Mouse (Mus musculus): Measurements from ENCODE around the gene Arhgef28. TPM values are rescaled to one million over a fixed set of nuclear protein-coding genes. Genes with fewer than 3 reads are reported as not detected.
A peak's percentile ranks its signal among the peaks of the same experiment; 100 is the strongest.

Gene Arhgef28
- polyA plus RNA-seq, 1 experiment from 2014 or later, result 26.1 TPM

- Histone ChIP-seq H3K4me1 (replicated peaks; ENCODE audit: control insufficient read depth, insufficient read depth, low read length) (peaks cover 15% of the 10 kb centered on the region; the same call in 1 of the 2 replicates), H3K9me3 (ENCODE audit: control insufficient read depth, low read length) (no peaks in the 10 kb centered on the region), H3K9ac (no peak overlapping the region), H3K4me3 (replicated peaks; ENCODE audit: low read length) (no peak overlapping the region), H3K27me3 (ENCODE audit: control insufficient read depth, insufficient read depth, low read length) (no peaks in the 10 kb centered on the region), H3K27ac (no peak overlapping the region), H3K4me2 (replicated peaks) (no peak overlapping the region), H3K36me3 (replicated peaks; ENCODE audit: control insufficient read depth, insufficient read depth) (no peaks in the 10 kb centered on the region)
- WGBS, result 92% methylated on average over 5 of the region's 5 CpGs
- DNase-seq (ENCODE audit: low spot score) (no peak), ATAC-seq (ENCODE audit: low FRiP score) (no peak)
These were observed 283.2 kb downstream of the Arhgef28 start for GRCm38 (mm10) chr13:97923009-97923408.

GRCm38 (mm10) chr13:97919590-97919989 is 286.6 kb downstream of the Arhgef28 start:
- no peaks in the 10 kb centered on the region for H3K9me3 ChIP-seq (ENCODE audit: control insufficient read depth, low read length)
- 28% methylated on average over 8 of the region's 8 CpGs for WGBS
- no peaks in the 10 kb centered on the region for H3K27me3 ChIP-seq (ENCODE audit: control insufficient read depth, insufficient read depth, low read length)
- ATAC-seq (ENCODE audit: low FRiP score), result no peak
- H3K9ac ChIP-seq, result no peak overlapping the region
- H3K4me3 ChIP-seq (replicated peaks; ENCODE audit: low read length), result no peak overlapping the region
- peak overlapping the region; percentile 43; the same call in 1 of the 2 replicates for H3K27ac ChIP-seq
- H3K4me2 ChIP-seq (replicated peaks), result no peak overlapping the region
- no peak for DNase-seq (ENCODE audit: low spot score)
- no peaks in the 10 kb centered on the region for H3K36me3 ChIP-seq (replicated peaks; ENCODE audit: control insufficient read depth, insufficient read depth)
- H3K4me1 ChIP-seq (replicated peaks; ENCODE audit: control insufficient read depth, insufficient read depth, low read length), result peaks cover 15% of the 10 kb centered on the region; the same call in 1 of the 2 replicates

GRCm38 (mm10) chr13:97918117-97918900 is 287.9 kb downstream of the Arhgef28 start:
- ATAC-seq (ENCODE audit: low FRiP score), result no peak

GRCm38 (mm10) chr13:97911013-97911412 is 295.2 kb downstream of the Arhgef28 start:
- H3K36me3 ChIP-seq (replicated peaks; ENCODE audit: control insufficient read depth, insufficient read depth), result no peaks in the 10 kb centered on the region
- 8% methylated on average over 10 of the region's 10 CpGs for WGBS
- peak overlapping the region; percentile 63 for H3K27ac ChIP-seq
- peak overlapping the region; percentile 11; the same call in 1 of the 2 replicates for H3K4me2 ChIP-seq (replicated peaks)
- ATAC-seq (ENCODE audit: low FRiP score) (no peak; the same call in 1 of the 2 replicates), DNase-seq (ENCODE audit: low spot score) (peak; percentile 58)
- H3K9me3 ChIP-seq (ENCODE audit: control insufficient read depth, low read length), result no peaks in the 10 kb centered on the region
- no peaks in the 10 kb centered on the region for H3K27me3 ChIP-seq (ENCODE audit: control insufficient read depth, insufficient read depth, low read length)
- H3K4me1 ChIP-seq (replicated peaks; ENCODE audit: control insufficient read depth, insufficient read depth, low read length), result peaks cover 17% of the 10 kb centered on the region
- H3K9ac ChIP-seq, result peak overlapping the region; percentile 18
- H3K4me3 ChIP-seq (replicated peaks; ENCODE audit: low read length), result no peak overlapping the region

More at GRCm38 (mm10) chr13:97918117-97918900, 287.9 kb downstream of the Arhgef28 start:
- no peak overlapping the region for H3K4me3 ChIP-seq (replicated peaks; ENCODE audit: low read length)
- H3K27me3 ChIP-seq (ENCODE audit: control insufficient read depth, insufficient read depth, low read length), result no peaks in the 10 kb centered on the region
- H3K9ac ChIP-seq, result no peak overlapping the region
- WGBS, result 62% methylated on average over 12 of the region's 12 CpGs
- H3K4me2 ChIP-seq (replicated peaks), result no peak overlapping the region
- H3K36me3 ChIP-seq (replicated peaks; ENCODE audit: control insufficient read depth, insufficient read depth), result no peaks in the 10 kb centered on the region
- no peaks in the 10 kb centered on the region for H3K9me3 ChIP-seq (ENCODE audit: control insufficient read depth, low read length)
- H3K4me1 ChIP-seq (replicated peaks; ENCODE audit: control insufficient read depth, insufficient read depth, low read length), result peaks cover 15% of the 10 kb centered on the region; the same call in 1 of the 2 replicates
- no peak for DNase-seq (ENCODE audit: low spot score)
- H3K27ac ChIP-seq, result peak overlapping the region; percentile 63; the same call in 1 of the 2 replicates

GRCm38 (mm10) chr13:97902821-97903220 is 303.4 kb downstream of the Arhgef28 start:
- H3K36me3 ChIP-seq (replicated peaks; ENCODE audit: control insufficient read depth, insufficient read depth), result no peaks in the 10 kb centered on the region
- no peak overlapping the region for H3K9ac ChIP-seq
- ATAC-seq (ENCODE audit: low FRiP score) (no peak), DNase-seq (ENCODE audit: low spot score) (no peak)
- 92% methylated on average over 8 of the region's 8 CpGs for WGBS
- H3K9me3 ChIP-seq (ENCODE audit: control insufficient read depth, low read length), result no peaks in the 10 kb centered on the region
- H3K27ac ChIP-seq, result no peak overlapping the region
- no peak overlapping the region for H3K4me2 ChIP-seq (replicated peaks)
- peaks cover 19% of the 10 kb centered on the region for H3K4me1 ChIP-seq (replicated peaks; ENCODE audit: control insufficient read depth, insufficient read depth, low read length)
- H3K27me3 ChIP-seq (ENCODE audit: control insufficient read depth, insufficient read depth, low read length), result no peaks in the 10 kb centered on the region
- H3K4me3 ChIP-seq (replicated peaks; ENCODE audit: low read length), result no peak overlapping the region

- Histone ChIP-seq H3K4me2 (replicated peaks) (no peak overlapping the region), H3K4me3 (replicated peaks; ENCODE audit: low read length) (no peak overlapping the region), H3K9ac (peak overlapping the region; percentile 35; the same call in 1 of the 2 replicates)
These were observed 305.9 kb downstream of the Arhgef28 start for GRCm38 (mm10) chr13:97900380-97900758.

GRCm38 (mm10) chr13:97899604-97900379 is 306.4 kb downstream of the Arhgef28 start:
- Histone ChIP-seq H3K27me3 (ENCODE audit: control insufficient read depth, insufficient read depth, low read length) (no peaks in the 10 kb centered on the region), H3K9me3 (ENCODE audit: control insufficient read depth, low read length) (no peaks in the 10 kb centered on the region), H3K4me3 (replicated peaks; ENCODE audit: low read length) (no peak overlapping the region), H3K36me3 (replicated peaks; ENCODE audit: control insufficient read depth, insufficient read depth) (no peaks in the 10 kb centered on the region), H3K9ac (peak overlapping the region; percentile 35; the same call in 1 of the 2 replicates), H3K4me2 (replicated peaks) (no peak overlapping the region), H3K27ac (peak overlapping the region; percentile 85), H3K4me1 (replicated peaks; ENCODE audit: control insufficient read depth, insufficient read depth, low read length) (peaks cover 19% of the 10 kb centered on the region)
- DNase-seq (ENCODE audit: low spot score) (peak; percentile 53), ATAC-seq (ENCODE audit: low FRiP score) (peak; percentile 67)
- 35% methylated on average over 14 of the region's 14 CpGs for WGBS

More at GRCm38 (mm10) chr13:97900380-97900758, 305.9 kb downstream of the Arhgef28 start:
- peak; percentile 80 for DNase-seq (ENCODE audit: low spot score)
- Histone ChIP-seq H3K36me3 (replicated peaks; ENCODE audit: control insufficient read depth, insufficient read depth) (no peaks in the 10 kb centered on the region), H3K27ac (peak overlapping the region; percentile 85), H3K27me3 (ENCODE audit: control insufficient read depth, insufficient read depth, low read length) (no peaks in the 10 kb centered on the region), H3K9me3 (ENCODE audit: control insufficient read depth, low read length) (no peaks in the 10 kb centered on the region), H3K4me1 (replicated peaks; ENCODE audit: control insufficient read depth, insufficient read depth, low read length) (peaks cover 19% of the 10 kb centered on the region)
- ATAC-seq (ENCODE audit: low FRiP score), result peak; percentile 88
- 25% methylated on average over 3 of the region's 3 CpGs for WGBS

GRCm38 (mm10) chr13:97898590-97898989 is 307.6 kb downstream of the Arhgef28 start:
- Histone ChIP-seq H3K27ac (no peak overlapping the region), H3K9ac (no peak overlapping the region), H3K9me3 (ENCODE audit: control insufficient read depth, low read length) (no peaks in the 10 kb centered on the region), H3K4me1 (replicated peaks; ENCODE audit: control insufficient read depth, insufficient read depth, low read length) (peaks cover 20% of the 10 kb centered on the region), H3K36me3 (replicated peaks; ENCODE audit: control insufficient read depth, insufficient read depth) (no peaks in the 10 kb centered on the region), H3K4me3 (replicated peaks; ENCODE audit: low read length) (no peak overlapping the region), H3K27me3 (ENCODE audit: control insufficient read depth, insufficient read depth, low read length) (no peaks in the 10 kb centered on the region), H3K4me2 (replicated peaks) (no peak overlapping the region)
- DNase-seq (ENCODE audit: low spot score) (no peak), ATAC-seq (ENCODE audit: low FRiP score) (no peak)
- 63% methylated on average over 2 of the region's 2 CpGs for WGBS

All from hindbrain, embryonic 14.5 days (tissue).